Mouse (Mus musculus) CD4-positive, CD25-positive, alpha-beta regulatory T cell, adult 2 months (primary cell): ENCODE data around the gene Rimbp3.
"Not testable (repeated sequence)": the region's sequence is repeated elsewhere in the genome, so short reads cannot be mapped to it uniquely, and the experiment has no call there.

Experiments
- DNase-seq: peaks from one replicate; pipeline ENCODE4 v3.0.0-alpha.2; 2012; ENCODE audit warnings: low read depth, low spot score

Rimbp3 gene

DNA sequence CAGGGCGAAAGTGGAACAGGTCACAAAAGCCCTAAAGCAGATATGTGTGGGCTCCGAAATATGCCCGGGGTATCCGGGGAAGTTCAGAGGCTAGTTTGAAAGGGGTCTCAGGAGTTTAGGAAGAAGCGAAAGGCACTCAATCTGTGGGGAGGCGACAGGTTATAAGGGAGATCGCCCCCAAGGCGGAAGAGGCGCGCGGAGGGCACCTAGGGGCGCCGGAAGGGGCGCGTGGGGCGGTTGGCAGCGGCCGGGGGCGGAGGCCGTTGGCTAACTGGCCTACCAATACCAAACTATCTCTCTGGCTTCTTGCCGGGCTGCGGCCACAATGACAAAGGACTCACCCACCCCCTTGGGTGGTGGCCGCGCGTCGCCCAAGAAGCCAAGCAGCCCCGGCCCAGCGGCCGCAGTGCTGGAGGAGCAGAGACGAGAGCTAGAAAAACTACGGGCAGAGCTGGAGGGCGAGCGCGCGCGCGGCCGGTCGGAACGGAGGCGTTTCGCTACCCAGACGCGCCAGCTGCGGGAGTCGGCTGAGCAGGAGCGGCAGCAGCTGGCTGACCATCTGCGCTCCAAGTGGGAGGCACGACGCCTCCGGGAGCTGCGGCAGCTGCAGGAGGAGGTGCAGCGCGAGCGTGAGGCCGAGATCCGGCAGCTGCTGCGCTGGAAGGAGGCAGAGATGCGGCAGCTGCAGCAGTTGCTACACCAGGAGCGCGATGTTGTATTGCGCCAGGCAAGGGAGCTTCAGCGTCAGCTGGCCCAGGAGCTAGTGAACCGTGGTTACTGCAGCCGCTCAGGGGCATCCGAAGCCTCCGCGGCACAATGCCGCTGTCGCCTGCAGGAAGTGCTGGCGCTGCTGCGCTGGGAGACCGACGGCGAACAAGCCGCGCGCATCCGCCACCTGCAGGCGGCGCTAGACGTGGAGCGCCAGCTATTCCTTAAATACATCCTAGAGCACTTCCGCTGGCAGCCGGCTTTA, at the start of gene Rimbp3:
Gene Rimbp3 (plus strand): TSS at position 215 of the 973 bp plus-strand sequence.
- DNase-seq, result peak; percentile 90

DNA sequence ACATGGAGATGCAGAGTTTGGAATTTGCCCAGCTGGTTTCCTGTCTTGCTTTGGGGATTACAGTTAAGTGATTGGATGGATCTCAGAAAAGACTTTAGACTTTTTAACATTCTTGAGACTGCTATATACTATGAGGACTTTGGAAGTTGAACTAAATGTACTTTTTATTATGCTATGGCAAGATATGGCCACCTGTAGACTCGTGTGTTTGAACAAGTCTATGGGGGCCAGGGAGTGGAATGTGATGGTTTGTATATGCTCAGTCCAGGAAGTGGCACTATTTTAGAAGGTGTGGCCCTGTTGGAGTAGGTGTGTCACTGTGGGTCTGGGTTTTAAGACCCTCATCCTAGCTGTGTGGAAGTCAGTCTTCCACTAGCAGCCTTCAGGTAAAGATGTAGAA, 42.9 kb upstream of the Rimbp3 start:
- DNase-seq, result not testable (repeated sequence)

DNA sequence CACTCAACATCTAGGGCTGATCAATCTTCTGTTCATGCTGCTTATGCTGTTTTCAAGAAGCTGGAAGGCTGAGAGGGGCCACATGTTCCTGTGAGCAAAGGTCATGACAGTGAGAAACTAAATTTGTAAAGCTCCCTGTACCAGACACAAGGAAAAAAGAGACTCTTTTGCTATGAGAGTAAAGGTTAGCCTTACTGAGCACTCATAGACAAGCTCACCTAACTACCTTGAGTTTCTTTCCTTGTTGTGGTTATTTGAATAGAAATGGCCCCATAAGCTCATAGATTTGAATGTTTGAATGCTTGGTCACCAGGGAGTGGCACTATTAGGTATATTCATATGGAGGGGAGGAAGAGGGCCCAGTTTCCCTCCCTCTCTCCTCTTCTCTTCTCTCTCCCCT, 41.2 kb upstream of the Rimbp3 start:
- DNase-seq, result no peak

DNA sequence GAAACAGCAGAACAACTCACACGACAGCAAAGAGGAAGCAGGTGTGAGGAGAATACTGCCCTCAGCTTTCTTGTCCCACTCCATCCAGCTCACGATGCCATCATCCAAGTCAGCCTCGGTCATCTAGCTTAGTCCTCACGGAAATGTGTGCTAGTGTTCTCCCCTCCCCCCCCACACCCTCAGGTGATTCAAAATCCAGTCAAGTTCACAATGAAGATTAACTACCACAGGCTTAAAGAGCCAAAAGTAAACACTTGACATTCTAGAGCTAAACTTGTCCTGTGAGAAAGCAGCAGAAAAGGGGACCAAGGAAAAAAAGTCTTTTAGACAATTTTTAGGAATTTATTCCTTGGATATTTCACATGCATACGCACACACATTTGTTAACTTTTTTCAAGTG, 40.4 kb upstream of the Rimbp3 start:
- no peak for DNase-seq

DNA sequence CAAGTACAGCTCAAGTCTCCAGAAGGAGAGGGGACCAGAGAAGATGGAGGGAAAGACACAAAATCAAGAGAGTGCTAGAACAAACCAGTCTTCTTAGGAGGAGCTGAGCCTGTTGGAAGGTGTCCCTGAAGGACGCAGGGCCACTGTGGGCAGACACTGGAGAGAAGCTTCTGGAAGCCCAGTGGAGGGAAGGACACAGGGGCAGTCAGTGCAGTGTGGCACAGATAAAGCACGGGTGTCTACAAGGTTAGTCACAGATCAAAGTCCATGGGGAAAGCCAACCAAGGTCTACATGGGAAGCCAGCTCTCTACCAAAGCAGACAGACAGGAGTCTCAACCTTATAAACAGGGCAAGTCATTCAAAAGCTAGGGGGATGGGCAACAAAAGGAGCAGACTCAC, 32.6 kb upstream of the Rimbp3 start:
- DNase-seq, result no peak

DNA sequence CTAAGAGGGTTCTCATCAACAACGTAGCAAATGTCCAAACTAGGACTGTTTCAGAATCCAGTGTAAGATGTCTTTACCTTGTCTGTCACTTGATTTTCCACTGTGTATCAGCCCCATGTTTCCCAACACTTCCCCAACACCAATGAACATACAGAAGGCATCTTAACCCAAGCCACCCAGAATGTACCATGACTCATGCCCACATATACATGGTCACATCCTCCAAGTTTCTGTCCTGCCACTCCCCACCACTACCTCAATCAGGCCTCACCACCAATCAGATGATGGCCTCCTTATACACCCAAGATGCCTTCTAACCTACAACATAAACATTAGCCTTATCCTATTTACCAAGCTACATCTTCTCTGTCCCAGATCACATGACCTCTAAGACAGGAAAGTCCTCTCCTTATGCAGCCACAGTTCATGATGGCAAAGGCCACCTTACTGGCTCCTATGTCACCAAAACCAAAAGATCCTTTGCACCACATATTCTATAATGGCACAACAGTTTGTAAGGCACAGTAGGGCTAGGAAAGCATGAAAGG, 30.7 kb upstream of the Rimbp3 start:
- DNase-seq, result no peak

DNA sequence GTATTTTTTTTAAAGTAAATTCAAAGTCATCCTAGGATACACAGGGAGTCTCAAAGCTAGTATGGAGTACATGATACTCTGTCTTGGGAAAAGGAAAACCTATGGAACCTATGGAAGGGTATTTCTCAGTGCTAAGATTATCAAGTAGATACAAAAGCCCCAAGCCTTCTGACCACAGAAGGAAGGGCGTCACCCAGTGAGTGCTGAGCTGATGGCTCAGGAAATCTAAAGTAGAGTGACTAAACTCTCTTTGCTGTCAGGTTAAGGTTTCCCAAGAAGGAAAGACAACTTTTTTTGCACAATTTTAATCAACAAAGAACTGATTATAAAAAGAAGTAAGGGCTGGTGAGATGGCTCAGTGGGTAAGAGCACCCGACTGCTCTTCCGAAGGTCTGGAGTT, 28.7 kb upstream of the Rimbp3 start:
- DNase-seq, result peak; percentile 10

DNA sequence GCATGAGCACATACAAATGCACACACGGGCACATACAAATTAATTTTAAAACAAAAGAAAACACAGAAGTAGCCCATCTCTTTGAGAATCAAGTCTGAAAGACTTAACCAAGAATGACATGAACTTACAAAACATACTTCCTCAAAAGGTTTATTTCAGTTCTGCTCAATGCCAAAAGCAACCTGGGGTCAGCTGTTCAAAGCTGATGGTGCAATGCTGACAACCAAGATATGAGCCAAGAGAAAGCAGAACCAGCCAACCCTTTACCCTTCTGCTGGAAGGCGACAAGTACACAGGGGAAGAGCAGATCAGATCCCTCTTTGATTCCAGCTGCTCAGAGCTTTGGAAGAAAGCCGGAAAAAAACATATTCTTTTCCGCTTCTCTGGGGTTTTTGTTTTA, 27.0 kb upstream of the Rimbp3 start:
- DNase-seq, result no peak

DNA sequence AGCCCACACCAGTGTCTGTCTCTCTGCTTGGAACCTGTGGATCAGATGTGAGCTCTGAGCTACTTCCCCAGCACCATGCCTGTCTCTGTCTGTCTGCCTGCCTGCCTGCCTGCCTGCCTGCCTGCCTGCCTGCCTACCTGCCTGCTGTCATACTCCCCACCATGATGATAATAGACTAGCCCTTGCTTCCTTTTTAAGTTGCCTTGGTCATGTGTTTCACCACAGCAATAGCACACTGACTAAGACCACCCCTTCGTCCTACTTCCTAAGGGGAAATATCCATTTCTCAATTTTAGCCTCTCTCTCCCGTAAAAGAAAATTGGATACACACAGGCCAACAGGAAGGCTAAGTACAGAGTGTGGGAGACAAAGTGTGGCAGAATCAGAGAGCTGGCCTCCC, 26.3 kb upstream of the Rimbp3 start:
- no peak for DNase-seq

DNA sequence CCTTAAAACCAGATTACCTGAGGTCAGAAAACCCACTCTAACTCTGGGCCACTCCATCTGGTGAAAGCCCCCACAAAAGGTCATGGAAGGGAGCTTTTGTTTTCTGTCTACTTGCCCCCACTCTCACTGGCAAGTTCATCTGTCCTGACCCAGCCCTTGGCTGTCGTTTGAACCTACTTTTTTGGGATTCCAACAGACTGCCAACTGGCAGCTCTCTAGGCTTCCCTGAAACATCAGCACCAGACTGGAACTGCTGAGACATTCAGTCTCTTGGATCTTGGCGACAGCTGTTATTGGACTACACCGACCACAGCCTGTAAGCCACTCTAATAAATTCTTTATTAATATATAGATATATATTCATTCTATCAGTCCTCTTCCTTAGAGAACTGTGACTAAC, 25.4 kb upstream of the Rimbp3 start:
- DNase-seq, result no peak

DNA sequence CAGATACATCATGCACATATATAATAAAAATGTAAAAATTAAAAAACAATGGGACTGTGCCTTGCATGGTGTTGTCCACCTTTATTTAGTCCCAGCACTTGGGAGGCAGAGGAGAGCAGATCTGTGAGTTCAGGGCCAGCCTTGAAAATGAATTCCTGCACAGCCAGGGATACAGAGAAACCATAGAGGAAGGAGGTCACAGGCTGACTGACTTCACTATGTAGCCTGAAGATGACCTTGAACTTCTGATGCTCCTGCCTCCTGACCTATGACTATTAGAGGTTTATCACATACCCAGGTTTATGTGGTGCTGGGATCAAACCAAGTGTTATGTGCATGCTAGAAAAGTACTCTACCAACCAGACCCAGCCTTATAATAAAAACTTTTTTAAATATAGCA, 22.9 kb upstream of the Rimbp3 start:
- no peak for DNase-seq

DNA sequence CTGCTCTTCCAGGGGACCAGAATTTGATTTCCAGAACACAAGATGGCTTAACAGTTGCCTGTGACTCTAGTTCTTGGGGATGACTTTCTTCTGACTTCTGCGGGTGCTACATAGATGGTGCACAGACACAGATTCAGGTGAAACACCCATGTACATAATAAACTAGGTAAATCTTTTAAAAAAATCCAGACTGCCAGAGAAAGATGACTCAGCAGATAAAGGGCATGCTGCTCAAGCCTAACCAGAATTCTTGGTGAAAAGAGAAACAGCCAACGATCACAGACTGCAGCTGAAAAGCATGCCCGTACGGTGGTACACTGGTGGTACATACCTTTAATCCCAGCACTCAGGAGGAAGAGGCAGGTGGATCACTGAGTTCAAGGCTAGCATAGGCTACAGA, 14.6 kb upstream of the Rimbp3 start:
- DNase-seq, result no peak

DNA sequence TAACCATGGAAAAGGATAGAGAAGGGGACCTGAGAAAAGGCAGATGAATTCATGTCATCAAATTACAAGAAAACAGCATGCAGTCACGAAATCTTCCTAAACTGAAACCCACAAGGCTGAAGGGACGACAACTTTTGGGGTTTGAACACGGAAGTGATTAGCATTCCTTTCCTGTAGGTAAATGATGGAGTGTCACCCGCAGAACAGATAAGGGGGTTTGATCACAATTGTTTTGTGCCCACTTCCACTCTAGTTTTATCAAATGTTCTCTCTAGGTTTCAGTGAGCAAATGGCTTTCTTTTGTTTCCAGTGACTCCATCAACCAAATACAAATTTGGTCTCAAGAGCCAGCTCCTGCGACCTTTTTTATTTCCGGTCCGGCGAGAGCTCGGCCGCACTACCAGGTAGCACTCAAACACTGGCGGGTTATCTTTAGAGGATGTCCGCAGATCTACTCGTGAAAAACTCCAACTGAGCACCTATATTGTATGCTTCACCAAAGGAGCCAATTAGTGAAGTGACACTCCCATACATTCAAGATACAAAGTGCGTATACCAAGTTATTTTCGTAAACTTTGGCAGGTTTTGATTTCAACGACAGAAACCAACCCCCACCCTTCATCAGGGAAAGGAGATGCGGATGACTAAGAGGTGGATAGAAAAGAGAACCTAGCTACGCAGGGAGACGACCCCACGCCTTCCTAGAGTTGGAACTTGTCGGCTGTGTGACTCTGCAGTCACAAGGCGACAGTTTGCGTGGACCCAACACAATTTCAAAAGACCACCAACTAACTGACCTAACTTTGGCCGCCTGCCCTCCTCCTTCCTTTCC, 8.1 kb upstream of the Rimbp3 start:
- DNase-seq, result peak; percentile 41

DNA sequence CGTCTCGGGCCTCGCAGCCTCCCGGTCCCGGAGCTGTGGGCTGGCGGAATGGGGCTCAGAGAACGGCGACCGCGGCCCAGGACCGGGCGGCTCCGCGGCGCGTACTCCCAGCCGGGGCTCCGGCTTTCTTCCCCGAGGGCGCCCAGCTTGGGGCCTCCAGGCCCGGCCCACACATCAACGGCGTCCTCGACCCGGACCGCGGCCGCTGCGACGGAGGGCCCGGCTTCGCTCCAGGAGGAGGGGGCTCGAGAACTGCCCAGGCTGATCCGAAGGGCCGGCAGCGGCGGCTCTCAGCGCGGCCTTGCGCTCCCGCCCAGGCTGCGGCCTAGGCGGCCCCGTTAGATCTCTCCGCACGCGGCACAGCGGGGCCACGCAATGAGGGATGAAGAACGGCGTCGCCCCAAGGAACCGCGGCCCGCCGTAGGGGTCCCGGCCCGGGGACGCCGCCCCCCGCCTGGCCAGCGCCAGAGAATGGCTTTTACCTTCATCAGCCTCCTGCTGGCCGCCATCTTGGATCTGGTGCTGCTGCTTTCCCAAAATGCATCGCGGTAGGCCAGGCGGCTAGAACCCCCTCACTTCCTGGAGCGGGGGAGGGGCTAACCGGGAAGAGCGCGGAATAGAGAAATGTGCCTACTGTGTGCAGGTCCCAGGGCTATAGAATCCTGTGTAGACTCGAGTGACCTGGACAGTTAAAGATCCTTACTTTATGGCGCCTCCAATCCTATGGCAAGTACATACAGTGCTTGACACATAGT, 7.3 kb upstream of the Rimbp3 start:
- DNase-seq, result peak; percentile 89

DNA sequence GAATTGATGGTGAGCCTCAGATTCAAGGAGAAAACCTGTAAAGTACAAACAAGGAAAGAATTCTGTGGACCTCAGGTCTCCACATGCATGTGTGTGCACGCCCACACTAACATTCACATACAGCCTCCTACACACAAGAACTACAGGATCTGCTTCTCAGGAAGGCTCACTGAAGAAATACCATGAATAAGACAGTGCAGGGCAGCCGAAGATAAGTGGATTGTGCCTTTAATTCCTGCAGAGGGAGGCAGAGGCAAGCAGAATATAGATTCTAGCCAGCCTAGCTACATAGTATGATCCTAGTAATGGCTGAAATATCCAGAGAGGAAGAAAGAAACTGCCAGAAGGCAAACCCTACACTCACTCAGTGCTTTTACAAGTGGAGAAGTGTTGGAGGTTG, 6.4 kb upstream of the Rimbp3 start:
- peak; percentile 45 for DNase-seq

DNA sequence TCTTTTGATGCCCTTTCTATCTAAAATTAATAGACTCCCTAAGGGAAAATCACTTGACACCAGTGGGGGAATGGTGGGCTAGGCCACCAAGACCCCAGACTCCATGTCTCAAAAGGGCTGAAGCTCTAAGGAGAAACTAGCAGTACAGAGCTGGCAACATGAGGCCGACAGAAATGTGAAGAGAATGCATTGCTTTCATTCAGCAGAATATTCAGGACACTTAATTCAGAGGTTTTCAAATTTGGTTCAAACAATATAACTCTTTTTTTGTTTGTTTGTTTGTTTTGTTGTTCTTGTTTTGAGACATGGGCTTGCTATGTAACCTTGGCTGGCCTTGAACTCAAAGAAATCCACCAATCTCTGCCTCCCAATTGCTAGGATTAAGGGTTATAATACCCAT, 5.9 kb upstream of the Rimbp3 start, which contains the start of gene Ube2l3:
Gene Ube2l3 (minus strand): TSS at position 101 of the 400 bp plus-strand sequence.
- DNase-seq, result no peak

DNA sequence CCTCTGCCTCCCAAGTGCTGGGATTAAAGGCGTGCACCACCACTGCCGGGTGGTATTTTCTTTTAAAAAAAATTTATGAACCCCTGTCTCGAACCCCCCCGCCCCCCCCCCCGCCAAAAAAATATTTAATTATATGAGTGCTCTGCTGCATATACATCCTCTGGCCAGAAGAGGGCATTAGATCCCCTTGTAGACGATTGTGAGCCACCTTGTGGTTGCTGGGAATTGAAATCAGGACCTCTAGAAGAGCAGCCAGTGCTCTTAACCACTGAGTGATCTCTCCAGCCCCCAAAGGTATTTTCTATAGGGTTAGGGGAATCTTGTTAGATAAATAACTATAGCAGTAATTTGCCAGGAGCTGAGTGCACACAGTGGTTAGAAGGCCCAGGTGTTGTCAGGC, 3.4 kb upstream of the Rimbp3 start:
- DNase-seq, result peak; percentile 86

DNA sequence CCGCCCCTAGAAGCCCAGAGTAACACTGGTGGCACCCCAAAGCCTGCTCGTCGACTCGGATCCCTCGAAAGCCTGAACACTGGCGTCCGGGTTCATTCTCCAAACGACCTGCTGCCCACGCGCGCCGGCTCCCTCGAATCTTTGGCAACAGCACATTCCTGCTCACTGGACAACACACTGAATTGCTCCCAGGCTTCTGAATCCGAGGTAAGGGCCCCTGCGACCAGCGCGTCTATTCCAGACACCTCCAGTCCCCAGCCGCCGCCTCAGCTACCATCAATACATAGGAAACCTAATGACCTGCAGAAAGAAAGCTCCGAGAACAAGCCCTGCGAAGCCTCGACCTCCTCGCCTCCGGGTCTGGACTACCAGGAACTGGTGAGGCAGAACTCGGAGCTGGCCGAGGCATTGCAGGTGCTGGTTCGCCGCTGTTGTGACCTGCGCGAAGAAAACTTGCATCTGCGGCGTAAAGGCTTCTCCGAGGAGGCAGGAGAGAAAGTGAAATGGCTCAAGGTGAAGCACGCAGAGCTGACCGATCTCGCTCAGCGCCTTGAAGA, 1.1 kb downstream of the Rimbp3 start:
- DNase-seq, result peak; percentile 38

DNA sequence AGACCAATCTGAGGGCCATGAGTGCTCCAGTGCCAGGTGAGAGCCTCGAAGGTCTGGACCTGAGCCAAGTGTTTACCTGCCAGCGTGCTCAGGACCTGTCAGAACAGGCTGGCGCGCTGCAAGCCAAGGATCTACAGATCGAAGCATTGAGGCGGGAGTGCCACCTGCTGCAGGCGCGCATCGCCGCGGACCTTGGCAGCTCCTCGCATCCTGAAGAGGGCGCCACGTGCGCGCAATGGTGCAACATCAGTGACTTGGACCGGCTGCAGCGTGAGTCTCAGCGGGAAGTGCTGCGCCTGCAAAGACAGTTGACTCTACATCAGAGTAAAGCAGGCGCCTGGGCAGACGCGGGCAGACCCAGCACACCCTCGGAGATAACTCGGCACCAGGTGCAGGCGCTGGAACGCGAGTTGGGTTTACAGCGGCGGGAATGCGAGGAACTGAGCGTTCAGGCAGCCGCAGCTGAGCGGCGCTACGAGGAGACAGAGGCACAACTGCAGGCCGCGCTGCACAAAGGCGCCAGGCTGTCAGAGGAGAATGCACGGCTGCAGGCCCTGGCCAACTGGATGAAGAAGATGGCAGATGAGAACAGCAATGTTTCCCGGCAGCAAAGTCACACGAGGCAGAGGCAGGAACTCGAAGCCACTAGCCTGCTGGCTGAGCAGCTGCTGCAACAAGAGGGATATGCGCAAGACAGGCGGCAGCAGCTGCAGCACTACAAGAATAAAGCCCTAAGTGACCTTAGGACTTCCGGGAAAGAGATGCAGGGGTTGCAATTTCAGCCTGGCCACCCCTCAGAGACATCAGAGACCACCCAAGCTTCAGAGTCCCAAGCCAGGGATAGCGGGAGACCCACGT, 1.8 kb downstream of the Rimbp3 start:
- peak; percentile 95 for DNase-seq

DNA sequence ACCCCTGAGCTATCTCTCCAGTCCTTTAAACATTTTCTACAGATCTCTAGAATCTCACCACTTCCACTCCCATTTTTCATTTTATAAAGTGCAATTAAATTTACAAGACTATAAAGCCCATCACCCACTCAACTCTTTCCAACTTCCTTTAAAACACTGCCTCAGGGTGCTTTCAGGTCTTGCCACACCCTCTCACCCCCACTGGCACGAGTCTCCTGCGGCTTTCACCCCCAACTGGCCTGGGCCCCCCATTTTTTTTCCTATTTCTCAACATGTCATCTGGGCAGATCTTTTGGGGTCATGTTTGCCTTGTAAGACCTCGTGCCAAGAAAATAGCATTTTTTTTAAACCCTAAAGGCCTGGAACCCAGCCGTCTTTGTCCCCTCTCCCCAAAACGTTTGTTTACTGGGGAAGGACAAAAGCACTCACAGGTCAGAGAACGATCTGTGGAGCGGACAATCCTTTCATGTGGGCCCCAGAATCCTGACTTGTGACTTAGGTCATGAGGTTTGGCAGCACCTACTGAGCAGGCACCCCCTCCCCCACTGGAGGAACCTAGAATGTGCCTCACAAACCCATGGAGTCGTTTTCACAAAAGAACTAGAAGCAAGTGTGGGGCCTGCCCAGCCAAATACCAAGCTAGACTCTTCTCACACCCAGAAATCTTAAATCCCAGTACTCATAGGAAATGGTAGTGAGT, 8.7 kb downstream of the Rimbp3 start:
- DNase-seq, result no peak
